Mouse (Mus musculus) lung, postnatal 10 days (tissue): ENCODE measurements around the gene Gm4884.
"Not testable (repeated sequence)": the region's sequence is repeated elsewhere in the genome, so short reads cannot be mapped to it uniquely, and the experiment has no call there.

Experiments used
- DNase-seq: peaks from one replicate; pipeline ENCODE4 v3.0.0; 2021

Gene Gm4884

DNA sequence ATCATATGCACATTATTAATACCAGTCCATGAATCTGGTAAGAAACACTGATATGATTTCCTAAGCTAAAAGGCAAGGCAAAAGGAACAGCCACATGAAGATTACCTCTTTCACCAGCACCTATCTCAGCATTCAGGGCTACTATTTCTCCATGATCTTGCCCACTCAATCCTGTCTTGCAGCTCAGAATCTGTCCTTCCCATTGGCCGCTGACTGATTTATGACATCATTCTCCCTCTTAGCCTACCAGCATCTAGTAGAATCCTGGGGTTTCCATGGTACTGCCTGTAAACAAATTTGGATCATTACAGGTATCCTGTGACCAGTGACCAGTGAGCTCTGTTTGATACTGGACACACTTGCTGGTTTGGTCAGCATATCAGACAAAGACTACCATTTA is at the start of gene Gm4884:
TSS of gene Gm4884 (plus strand) at position 301 of the 400 bp plus-strand sequence.
- DNase-seq: not testable (repeated sequence)

DNA sequence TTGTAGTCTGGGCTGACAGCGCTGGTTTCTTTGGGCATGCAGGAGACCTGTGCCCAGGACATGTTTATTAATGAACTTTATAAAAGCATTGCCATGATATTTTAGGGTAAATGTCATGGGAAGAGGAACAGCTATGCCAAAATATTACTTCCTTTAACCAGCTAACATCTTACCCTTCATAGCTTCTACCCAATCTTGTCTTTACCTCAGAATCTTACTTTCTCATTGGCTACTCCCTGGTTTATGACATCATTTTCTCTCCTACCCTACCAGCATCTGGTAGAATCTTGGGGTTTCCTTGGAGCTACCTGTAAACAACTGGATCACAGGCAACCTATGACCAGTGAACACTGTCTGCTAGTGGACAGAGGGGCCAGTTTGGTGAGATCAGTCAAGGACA is 45.3 kb upstream of the Gm4884 start, which contains the start of gene 4930433I11Rik:
TSS of gene 4930433I11Rik (plus strand) at position 301 of the 400 bp plus-strand sequence.
- no peak for DNase-seq

DNA sequence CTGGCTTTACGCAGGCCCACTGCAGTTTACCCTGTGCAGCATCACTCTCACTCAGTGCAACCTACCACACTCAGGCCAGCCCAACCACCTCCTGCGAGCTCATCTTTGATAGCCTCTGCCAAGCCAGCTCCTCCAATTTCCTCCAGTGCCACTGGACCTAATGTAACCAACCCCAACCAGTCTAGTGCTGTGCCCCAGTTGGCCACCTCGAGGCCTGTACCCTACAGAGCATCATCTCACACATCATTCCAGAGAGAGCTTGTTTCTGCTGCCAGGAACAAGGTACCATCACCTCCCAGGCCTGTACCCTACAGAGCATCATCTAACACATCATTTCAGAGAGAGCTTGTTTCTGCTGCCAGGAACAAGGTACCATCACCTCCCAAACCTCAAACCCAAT is 11.5 kb downstream of the Gm4884 start:
- DNase-seq: not testable (repeated sequence)
